Mouse (Mus musculus) MEL (cell line): ENCODE measurements around the gene 1700088E04Rik.

ENCODE experiments used
- CTCF ChIP-seq, 3 experiments: IDR thresholded peaks in 2 of 3; conservative IDR thresholded peaks in 1 of 3; 2 replicates each; pipeline ENCODE4 v1.5.1; 2011 to 2012; ENCODE audit warnings: low read length in 3 of 3, low read depth in 2 of 3, mild to moderate bottlenecking in 2 of 3, improper control_type of control experiment in 1 of 3, inconsistent platforms in 1 of 3, mixed read lengths in 1 of 3, moderate library complexity in 1 of 3; ENCODE audit not compliant: control insufficient read depth in 1 of 3, insufficient read depth in 1 of 3, poor library complexity in 1 of 3, severe bottlenecking in 1 of 3
- ELF1 ChIP-seq: IDR thresholded peaks from 2 replicates; pipeline ENCODE4 v1.6.1; 2014; ENCODE audit warnings: low read depth, mild to moderate bottlenecking, inconsistent platforms, low read length, improper control_type of control experiment, moderate library complexity
- EP300 ChIP-seq, 2 experiments: IDR thresholded peaks; 2 replicates each; pipeline ENCODE4 v1.6.1; 2011; ENCODE audit warnings: improper control_type of control experiment in 2 of 2, low read length in 2 of 2, low read depth in 1 of 2, mild to moderate bottlenecking in 1 of 2
- HCFC1 ChIP-seq: IDR thresholded peaks from 2 replicates; pipeline ENCODE4 v1.6.1; 2012; ENCODE audit warnings: low read depth, mild to moderate bottlenecking, inconsistent platforms, low read length, improper control_type of control experiment, moderate library complexity
- MAZ ChIP-seq: IDR thresholded peaks from 2 replicates; pipeline ENCODE4 v1.6.1; 2012; ENCODE audit warnings: low read depth, mild to moderate bottlenecking, inconsistent platforms, low read length, improper control_type of control experiment
- MEF2A ChIP-seq: IDR thresholded peaks from 2 replicates; pipeline ENCODE4 v1.6.1; 2014; ENCODE audit warnings: low read depth, mild to moderate bottlenecking, inconsistent platforms, low read length, improper control_type of control experiment; ENCODE audit not compliant: poor library complexity, insufficient replicate concordance, severe bottlenecking; ENCODE audit errors: extremely low read depth
- POLR2A ChIP-seq, 2 experiments: IDR thresholded peaks; 2 replicates each; pipeline ENCODE4 v1.6.1; 2011 to 2012; ENCODE audit warnings: low read length in 2 of 2, mild to moderate bottlenecking in 2 of 2, control low read depth in 1 of 2, improper control_type of control experiment in 1 of 2, low read depth in 1 of 2, moderate library complexity in 1 of 2; ENCODE audit not compliant: control insufficient read depth in 1 of 2, insufficient read depth in 1 of 2, poor library complexity in 1 of 2
- SIN3A ChIP-seq: IDR thresholded peaks from 2 replicates; pipeline ENCODE4 v1.6.1; 2012; ENCODE audit warnings: low read length, improper control_type of control experiment, inconsistent platforms
- SMC3 ChIP-seq: IDR thresholded peaks from 2 replicates; pipeline ENCODE4 v1.6.1; 2011; ENCODE audit warnings: low read depth, low read length, improper control_type of control experiment
- TAL1 ChIP-seq: IDR thresholded peaks from 2 replicates; pipeline ENCODE4 v1.6.1; 2012; ENCODE audit warnings: mild to moderate bottlenecking, inconsistent platforms, low read length, moderate library complexity, mixed read lengths
- TCF12 ChIP-seq: IDR thresholded peaks from 2 replicates; pipeline ENCODE4 v1.6.1; 2014; ENCODE audit warnings: low read depth, mild to moderate bottlenecking, inconsistent platforms, low read length, improper control_type of control experiment, moderate library complexity
- USF1 ChIP-seq: IDR thresholded peaks from 2 replicates; pipeline ENCODE4 v1.6.1; 2014; ENCODE audit warnings: low read depth, mild to moderate bottlenecking, inconsistent platforms, low read length, improper control_type of control experiment, moderate library complexity
- ZC3H11A ChIP-seq: IDR thresholded peaks from 2 replicates; pipeline ENCODE4 v1.6.1; 2012; ENCODE audit warnings: low read depth, mild to moderate bottlenecking, inconsistent platforms, low read length, improper control_type of control experiment
- ZKSCAN1 ChIP-seq: IDR thresholded peaks from 2 replicates; pipeline ENCODE4 v1.6.1; 2012; ENCODE audit warnings: low read depth, mild to moderate bottlenecking, inconsistent platforms, low read length, improper control_type of control experiment, moderate library complexity

DNA sequence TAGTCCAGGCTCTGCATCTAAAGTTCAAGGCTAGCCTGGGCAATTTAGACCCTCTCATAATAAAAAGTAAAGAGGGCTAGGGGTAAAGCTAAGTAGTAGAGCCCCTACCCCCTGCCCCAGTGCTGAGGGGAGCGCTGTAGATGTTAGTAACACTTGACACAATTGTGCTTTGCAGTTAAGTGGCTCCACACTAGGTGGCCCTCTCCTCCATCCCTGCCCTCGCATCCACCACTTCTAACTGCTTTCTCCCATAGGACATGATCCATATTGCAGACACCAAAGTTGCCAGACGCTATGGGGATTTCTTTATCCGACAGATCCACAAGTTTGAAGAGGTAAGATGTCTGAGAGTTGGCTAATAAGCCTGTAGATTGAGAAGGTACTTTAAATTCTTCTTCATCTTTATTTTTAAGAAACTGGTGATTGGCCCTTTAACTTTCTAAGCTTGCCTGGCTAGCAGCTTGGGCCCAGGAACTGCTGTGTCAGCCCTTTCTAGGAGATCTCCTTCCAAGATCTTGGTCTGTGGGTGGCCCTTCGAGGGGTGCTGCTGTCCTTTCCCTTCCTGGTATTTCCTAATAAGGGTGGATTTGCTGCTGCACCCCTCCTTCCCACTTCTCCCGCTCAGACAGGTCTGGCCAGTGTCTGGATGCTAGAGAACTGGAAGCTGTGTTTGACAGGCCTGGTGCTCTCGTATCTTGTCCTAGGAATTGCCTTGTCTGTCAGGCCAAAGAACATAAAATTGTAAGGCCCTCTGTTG is 47.8 kb downstream of the 1700088E04Rik start:
- peak; percentile 10 to 34 (median 22); a peak in 3 of 6 replicates for TF ChIP-seq CTCF (IDR thresholded peaks at IDR 0.05 in 2 of 3, conservative IDR thresholded peaks at IDR 0.05 in 1 of 3; ENCODE audit: control insufficient read depth in 1 of 3, insufficient read depth in 1 of 3, low read depth in 2 of 3, low read length in 3 of 3, poor library complexity in 1 of 3, severe bottlenecking in 1 of 3)
- no peak for TF ChIP-seq ZC3H11A
- TF ChIP-seq MEF2A, result no peak
- no peak for TF ChIP-seq MAZ
- TF ChIP-seq POLR2A (IDR thresholded peaks at IDR 0.05; ENCODE audit: control insufficient read depth in 1 of 2, insufficient read depth in 1 of 2, low read depth in 1 of 2, low read length in 2 of 2, poor library complexity in 1 of 2), result no peak
- no peak for TF ChIP-seq USF1
- no peak for TF ChIP-seq SIN3A
- TF ChIP-seq SMC3, result no peak
- TF ChIP-seq ZKSCAN1, result no peak
- TF ChIP-seq HCFC1, result no peak
- TF ChIP-seq EP300 (IDR thresholded peaks at IDR 0.05; ENCODE audit: low read depth in 1 of 2, low read length in 2 of 2), result no peak
- TF ChIP-seq TCF12, result no peak
- no peak for TF ChIP-seq ELF1
- no peak for TF ChIP-seq TAL1
